Mouse (Mus musculus) lung, embryonic 16.5 days (tissue): Measurements from ENCODE around the gene Hyal3. TPM values are rescaled to one million over a fixed set of nuclear protein-coding genes. Genes with fewer than 3 reads are reported as not detected.

Experiments
- ATAC-seq: fragments of 200-750 bp; cut with Nextera tagmentation; 2 replicates; pipeline ENCODE4 v1.8.0; 2017; ENCODE audit warnings: low read depth, mild to moderate bottlenecking, moderate library complexity
- H3K27ac ChIP-seq: fragments of 300-500 bp; sonication (generic); 2 replicates; pipeline ENCODE4 v1.5.1; 2014; ENCODE audit warnings: mild to moderate bottlenecking, control low read depth, low read length
- H3K27me3 ChIP-seq: fragments of 300-500 bp; sonication (generic); 2 replicates; pipeline ENCODE4 v1.6.1; 2014; ENCODE audit warnings: low read depth, low read length, mixed read lengths; ENCODE audit not compliant: control insufficient read depth, insufficient read depth
- H3K36me3 ChIP-seq: fragments of 300-500 bp; sonication (generic); 2 replicates; pipeline ENCODE4 v1.6.1; 2014; ENCODE audit warnings: low read length; ENCODE audit not compliant: control insufficient read depth, insufficient read depth
- H3K4me1 ChIP-seq: fragments of 300-500 bp; sonication (generic); replicated peaks from 2 replicates; pipeline ENCODE4 v1.6.1; 2014; ENCODE audit warnings: low read length, mixed read lengths; ENCODE audit not compliant: control insufficient read depth, insufficient read depth
- H3K4me2 ChIP-seq: fragments of 300-500 bp; sonication (generic); 2 replicates; pipeline ENCODE4 v1.6.1; 2014; ENCODE audit warnings: low read depth, low read length, control low read depth
- H3K4me3 ChIP-seq: fragments of 300-500 bp; sonication (generic); 2 replicates; pipeline ENCODE4 v1.5.1; 2014; ENCODE audit warnings: mild to moderate bottlenecking, low read length, control low read depth
- H3K9ac ChIP-seq: fragments of 300-500 bp; sonication (generic); 2 replicates; pipeline ENCODE4 v1.6.1; 2014; ENCODE audit warnings: low read length, control low read depth
- H3K9me3 ChIP-seq: fragments of 300-500 bp; sonication (generic); 2 replicates; pipeline ENCODE4 v1.6.1; 2016; ENCODE audit warnings: low read length; ENCODE audit not compliant: control insufficient read depth
- WGBS: fragments of 180-500 bp; shearing (Covaris S2); extraction: QIAGEN DNeasy Blood & Tissue Kit; methylation state at CpG from one replicate; pipeline ENCODE4 v1.1.7; 2014; 5-methylcytosine and 5-hydroxymethylcytosine counted together
- polyA plus RNA-seq: library from polyadenylated mRNA; unstranded; fragments of >200 nt; fragmentation: Nextera tagmentation; extraction: Ambion mirVana; gene quantifications from 2 replicates; pipeline ENCODE4 v1.2.1, GENCODE M21; 2015

Hyal3 gene
- polyA plus RNA-seq, 1 experiment from 2014 or later, result 1.6 TPM

DNA sequence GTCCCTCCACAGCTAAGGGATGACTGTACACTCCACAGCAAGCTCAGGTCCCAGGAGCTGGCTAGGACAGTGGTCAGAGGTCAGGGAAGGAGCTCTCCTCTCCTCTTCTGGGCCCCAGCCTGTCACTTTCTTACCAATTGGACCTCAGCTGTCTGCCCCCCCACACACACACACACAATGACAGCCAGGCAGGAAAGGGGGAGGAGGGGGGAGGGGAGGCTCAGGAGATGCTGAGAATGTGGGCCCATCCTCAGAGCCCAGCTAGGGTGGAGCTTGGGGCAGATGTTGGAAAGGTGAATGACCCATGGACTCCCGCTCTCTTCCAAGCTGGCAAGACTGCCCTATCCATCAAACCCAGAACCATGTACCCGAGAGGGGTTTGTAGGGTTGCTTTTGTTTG lies 26.4 kb downstream of the Hyal3 start:
- Histone ChIP-seq H3K9ac (peak overlapping the region; percentile 16), H3K27me3 (no peaks in the 10 kb centered on the region), H3K9me3 (no peaks in the 10 kb centered on the region), H3K27ac (peak overlapping the region; percentile 36), H3K4me2 (peak overlapping the region; percentile 12; the same call in 1 of the 2 replicates), H3K4me3 (peak overlapping the region; percentile 26), H3K4me1 (peaks cover 45% of the 10 kb centered on the region), H3K36me3 (no peaks in the 10 kb centered on the region)
- no peak for ATAC-seq
- WGBS, result 58% methylated on average over 2 of the region's 2 CpGs

DNA sequence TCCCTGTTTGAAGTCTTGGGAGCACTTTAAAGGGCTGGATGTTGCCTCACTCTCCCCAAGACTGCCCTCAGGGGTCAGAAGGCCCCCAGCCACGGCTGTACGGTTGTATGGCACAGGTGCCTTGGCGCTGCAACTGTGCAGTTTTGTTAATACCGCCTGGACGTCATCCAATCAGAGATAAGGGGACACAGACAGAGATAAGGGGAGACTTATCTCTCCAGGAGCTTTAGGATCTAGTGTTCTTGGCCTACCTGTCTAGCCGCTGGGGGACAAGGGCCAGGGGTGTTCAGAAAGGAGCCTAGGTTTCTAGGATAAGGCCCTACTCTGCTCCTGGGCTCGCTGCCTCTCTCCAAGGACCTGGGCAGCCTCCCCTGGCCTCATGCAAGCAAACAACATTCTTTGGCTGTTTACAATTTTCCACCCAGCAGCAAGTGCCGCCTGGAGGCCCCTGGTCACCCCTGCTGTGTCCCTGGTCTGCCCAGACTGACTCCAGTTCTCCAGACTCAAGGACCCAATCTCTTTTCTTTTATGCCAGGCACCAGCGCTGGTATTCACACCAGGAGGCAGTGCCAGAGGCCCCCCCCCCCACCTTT lies 27.1 kb downstream of the Hyal3 start:
- ATAC-seq, result no peak
- peak overlapping the region; percentile 36 for H3K27ac ChIP-seq

DNA sequence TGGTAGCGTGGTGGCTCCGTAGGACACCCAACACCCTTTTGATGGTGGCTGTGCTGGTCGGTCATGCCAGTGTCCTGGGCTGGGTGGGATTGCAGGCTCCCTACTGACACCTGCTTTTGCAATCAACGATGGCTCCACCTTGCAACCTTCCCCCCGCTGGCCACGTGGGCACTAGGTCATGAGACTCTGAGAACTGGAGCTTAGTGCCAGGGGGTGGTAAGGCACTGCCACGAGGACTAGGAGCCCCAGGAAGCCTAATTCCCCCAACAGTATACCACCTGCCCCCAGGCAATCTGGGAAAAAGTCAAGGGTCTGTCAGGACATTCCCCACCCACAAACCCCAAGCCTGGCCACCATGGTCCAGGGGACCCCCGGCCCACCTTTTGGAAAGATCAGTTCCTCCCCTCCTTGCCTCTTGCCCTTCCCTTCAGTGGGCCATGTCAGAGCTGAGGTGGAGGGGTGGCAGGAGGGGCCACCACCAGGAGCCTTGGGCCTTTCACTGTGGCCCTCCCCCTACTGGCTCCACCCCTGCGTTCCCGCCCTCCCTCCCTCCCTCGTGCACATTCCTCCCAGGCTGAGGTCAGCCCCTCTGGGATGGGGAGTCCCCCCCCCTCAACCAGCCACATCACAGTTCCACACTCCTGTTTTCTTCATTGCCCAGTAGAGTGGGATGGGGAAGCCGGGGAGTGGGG lies 28.3 kb downstream of the Hyal3 start, which contains the start of gene Sema3b:
TSS of gene Sema3b (minus strand) at position 489 of the 692 bp plus-strand sequence.
- no peaks in the 10 kb centered on the region for H3K27me3 ChIP-seq
- no peaks in the 10 kb centered on the region for H3K9me3 ChIP-seq

More for the DNA sequence above, 27.1 kb downstream of the Hyal3 start:
- Histone ChIP-seq H3K4me1 (peaks cover 49% of the 10 kb centered on the region), H3K9ac (no peak overlapping the region), H3K27me3 (no peaks in the 10 kb centered on the region), H3K4me3 (no peak overlapping the region), H3K9me3 (no peaks in the 10 kb centered on the region), H3K36me3 (no peaks in the 10 kb centered on the region), H3K4me2 (no peak overlapping the region)
- 26% methylated on average over 9 of the region's 9 CpGs for WGBS

GRCm38 (mm10) chr9:107609433-107609830 lies 28.8 kb downstream of the Hyal3 start:
- no peak for ATAC-seq
- Histone ChIP-seq H3K27ac (no peak overlapping the region), H3K4me3 (no peak overlapping the region), H3K9me3 (no peaks in the 10 kb centered on the region), H3K36me3 (peaks cover under 1% of the 10 kb centered on the region; the same call in 1 of the 2 replicates), H3K27me3 (no peaks in the 10 kb centered on the region), H3K9ac (no peak overlapping the region), H3K4me2 (no peak overlapping the region), H3K4me1 (peaks cover 49% of the 10 kb centered on the region)
- 63% methylated on average over 4 of the region's 4 CpGs for WGBS

More for the DNA sequence above, 28.3 kb downstream of the Hyal3 start, which contains the start of gene Sema3b:
- Histone ChIP-seq H3K27ac (peak within 1 kb of the TSS; percentile 36), H3K4me1 (peaks cover 52% of the 10 kb centered on the region), H3K36me3 (no peaks in the 10 kb centered on the region), H3K4me3 (no peak within 1 kb of the TSS), H3K9ac (peak within 1 kb of the TSS; percentile 24; the same call in 1 of the 2 replicates), H3K4me2 (peak within 1 kb of the TSS; percentile 11; the same call in 1 of the 2 replicates)
- WGBS, result 41% methylated on average over 10 of the region's 12 CpGs
- ATAC-seq, result no peak

DNA sequence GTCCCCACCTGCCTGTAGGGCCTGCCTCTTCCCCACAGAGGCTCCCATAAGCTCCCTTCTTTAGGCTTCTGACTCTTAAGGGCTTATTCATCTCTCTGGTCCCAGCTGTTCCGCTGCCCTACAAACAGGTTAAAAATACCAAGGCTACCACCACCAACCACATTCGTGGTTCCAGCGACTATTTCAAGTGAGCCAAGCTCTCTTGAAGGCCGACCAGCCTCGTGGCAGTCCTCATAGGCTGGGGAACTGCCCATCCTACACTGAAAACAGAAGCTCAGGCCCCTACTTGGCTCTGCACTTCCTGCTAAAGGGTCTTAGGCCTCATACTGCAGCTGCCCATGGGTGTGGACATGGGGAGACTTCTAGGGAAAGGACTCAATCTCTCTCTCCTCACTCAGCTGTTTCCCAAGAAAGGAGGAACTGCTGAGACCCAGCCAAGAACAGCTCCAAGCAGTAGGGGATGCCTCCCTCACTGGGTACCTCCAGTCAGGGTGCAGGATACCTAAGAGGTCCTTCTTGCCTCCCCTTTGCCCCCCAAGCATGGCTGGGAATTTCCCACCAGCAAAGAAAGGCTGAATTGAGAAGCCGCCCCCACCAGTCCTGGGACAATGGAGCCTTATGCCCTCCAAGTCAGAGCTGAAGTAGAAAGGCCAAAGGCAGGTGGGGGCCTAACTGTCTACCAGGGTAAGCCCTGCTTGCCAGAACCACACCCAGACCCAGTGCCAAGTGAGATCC lies 31.0 kb downstream of the Hyal3 start:
- Histone ChIP-seq H3K9me3 (no peaks in the 10 kb centered on the region), H3K27me3 (no peaks in the 10 kb centered on the region), H3K36me3 (peaks cover 21% of the 10 kb centered on the region), H3K27ac (peak overlapping the region; percentile 94), H3K4me2 (peak overlapping the region; percentile 86), H3K9ac (peak overlapping the region; percentile 73), H3K4me3 (peak overlapping the region; percentile 48; the same call in 1 of the 2 replicates), H3K4me1 (peaks cover 40% of the 10 kb centered on the region)
- 40% methylated on average over 6 of the region's 6 CpGs for WGBS
- no peak for ATAC-seq

DNA sequence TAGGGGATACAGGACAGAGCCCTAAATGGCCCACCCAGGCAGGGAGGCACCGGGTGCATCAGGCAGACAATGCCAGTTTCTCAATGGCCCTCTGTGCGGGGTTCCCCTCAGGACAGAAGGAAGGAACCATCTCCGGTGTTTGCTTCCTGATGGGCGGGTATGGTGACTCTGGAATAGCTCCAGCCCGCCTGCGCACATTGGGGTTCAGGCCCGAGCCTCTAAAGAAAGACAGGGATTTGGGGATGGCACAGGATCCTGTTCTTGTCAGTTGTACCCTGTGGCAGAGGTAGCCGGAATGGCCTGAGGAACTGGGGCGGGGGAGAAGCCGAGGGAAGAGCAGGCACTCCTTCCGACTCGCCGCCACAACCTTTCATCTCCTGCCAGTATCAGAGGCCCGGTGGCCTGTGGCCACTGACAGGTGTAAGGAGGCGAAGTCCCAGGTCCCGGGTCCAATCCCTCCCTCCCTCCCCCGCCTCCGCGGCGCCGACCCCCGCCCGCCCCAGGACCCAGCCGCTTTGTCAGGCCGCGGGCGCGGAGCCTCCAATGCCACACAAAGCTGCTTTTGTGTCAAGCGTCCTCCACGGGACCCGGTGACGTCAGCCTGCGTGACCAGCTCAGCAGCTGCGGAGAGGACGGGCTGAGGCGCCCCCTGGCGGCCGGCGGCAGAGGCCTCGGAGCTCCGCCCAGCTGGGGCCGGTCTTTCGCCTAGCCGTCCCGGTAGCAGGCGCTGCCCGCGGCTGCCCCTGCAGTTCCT lies 31.8 kb downstream of the Hyal3 start:
- WGBS, result 5% methylated on average over 31 of the region's 48 CpGs
- Histone ChIP-seq H3K9ac (peak overlapping the region; percentile 73), H3K4me2 (peak overlapping the region; percentile 86), H3K36me3 (peaks cover 25% of the 10 kb centered on the region), H3K4me1 (peaks cover 33% of the 10 kb centered on the region), H3K9me3 (no peaks in the 10 kb centered on the region), H3K4me3 (peak overlapping the region; percentile 48), H3K27ac (peak overlapping the region; percentile 94), H3K27me3 (no peaks in the 10 kb centered on the region)
- ATAC-seq, result peak; percentile 95

GRCm38 (mm10) chr9:107612945-107613569 lies 32.4 kb downstream of the Hyal3 start:
- peak overlapping the region; percentile 73 for H3K9ac ChIP-seq
- peaks cover 32% of the 10 kb centered on the region for H3K4me1 ChIP-seq
- ATAC-seq, result peak; percentile 30; the same call in 1 of the 2 replicates
- 5% methylated on average over 12 of the region's 12 CpGs for WGBS
- peaks cover 30% of the 10 kb centered on the region for H3K36me3 ChIP-seq
- H3K4me3 ChIP-seq, result peak overlapping the region; percentile 48
- no peaks in the 10 kb centered on the region for H3K9me3 ChIP-seq
- peak overlapping the region; percentile 86 for H3K4me2 ChIP-seq
- no peaks in the 10 kb centered on the region for H3K27me3 ChIP-seq
- H3K27ac ChIP-seq, result peak overlapping the region; percentile 94

GRCm38 (mm10) chr9:107615035-107615434 lies 34.4 kb downstream of the Hyal3 start:
- no peaks in the 10 kb centered on the region for H3K9me3 ChIP-seq
- WGBS, result 72% methylated on average over 4 of the region's 4 CpGs
- no peak overlapping the region for H3K4me3 ChIP-seq
- H3K9ac ChIP-seq, result no peak overlapping the region
- no peak overlapping the region for H3K4me2 ChIP-seq
- H3K4me1 ChIP-seq, result peaks cover 38% of the 10 kb centered on the region
- peaks cover 41% of the 10 kb centered on the region for H3K36me3 ChIP-seq
- ATAC-seq, result no peak
- H3K27me3 ChIP-seq, result no peaks in the 10 kb centered on the region
- no peak overlapping the region for H3K27ac ChIP-seq
